Mouse (Mus musculus): ENCODE results near the gene Rsbn1l.

DNA sequence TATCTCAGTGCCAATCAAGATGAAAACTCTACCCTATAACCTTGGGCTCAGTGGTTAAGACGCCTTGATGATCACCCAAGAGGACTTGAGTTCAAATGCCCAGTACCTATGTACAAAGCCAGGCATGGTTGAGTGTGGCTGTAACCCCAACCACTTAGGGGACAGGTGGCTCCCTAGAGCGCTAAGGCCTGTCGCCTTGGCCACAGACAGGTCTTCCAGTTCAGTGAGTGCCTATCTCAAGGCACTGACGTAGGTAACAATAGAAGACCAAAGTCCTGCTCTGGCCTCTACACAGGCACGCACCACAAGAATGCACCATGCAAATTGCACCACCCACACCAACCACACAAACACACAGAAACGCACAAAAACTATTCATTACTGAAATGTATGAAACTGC, 9.3 kb downstream of the Rsbn1l start:
- no peak for TF ChIP-seq POLR2A (IDR thresholded peaks at IDR 0.05; ENCODE audit: insufficient read length, low read depth)
- TF ChIP-seq TCF3 (IDR thresholded peaks at IDR 0.05; ENCODE audit: insufficient read length, low read depth), result no peak
- TF ChIP-seq E2F4 (IDR thresholded peaks at IDR 0.05; ENCODE audit: insufficient read depth), result no peak
- TF ChIP-seq MYOD1 (IDR thresholded peaks at IDR 0.05; ENCODE audit: control insufficient read depth in 1 of 3, insufficient read length in 2 of 3, low read depth in 2 of 3), result peak in 1 of 3 experiments; percentile 59
- no peak for TF ChIP-seq REST (IDR thresholded peaks at IDR 0.05; ENCODE audit: insufficient read depth, insufficient read length)

Measured in myocyte (in vitro differentiated cells).